Mouse (Mus musculus) thymus, adult 2 months (tissue): ENCODE measurements at regions not wholly inside any gene's neighbourhood (a gene's known extent, or its start where the extent isn't known, plus 50 kb on each side); places are given as distances from the start of the nearest gene placed in this dataset.

Experiments
- DNase-seq: peaks from one replicate; pipeline ENCODE4 v3.0.0; 2021
- H3K27ac ChIP-seq: fragments of 200-500 bp; 2 replicates; pipeline ENCODE4 v1.5.1; 2012; ENCODE audit warnings: low read length, control low read depth; ENCODE audit not compliant: control insufficient read depth, insufficient read depth
- H3K27me3 ChIP-seq: fragments of 200-500 bp; 2 replicates; pipeline ENCODE4 v1.6.1; 2012; ENCODE audit warnings: mild to moderate bottlenecking, low read length, moderate library complexity, mixed read lengths; ENCODE audit not compliant: control insufficient read depth, insufficient read depth
- H3K36me3 ChIP-seq: fragments of 200-500 bp; 2 replicates; pipeline ENCODE4 v1.6.1; 2012; ENCODE audit warnings: mild to moderate bottlenecking, low read length, moderate library complexity; ENCODE audit not compliant: control insufficient read depth, insufficient read depth
- H3K4me1 ChIP-seq: fragments of 200-500 bp; replicated peaks from 2 replicates; pipeline ENCODE4 v1.6.1; 2012; ENCODE audit warnings: low read length; ENCODE audit not compliant: control insufficient read depth, insufficient read depth
- H3K4me3 ChIP-seq: fragments of 200-500 bp; 2 replicates; pipeline ENCODE4 v1.5.1; 2012; ENCODE audit warnings: mild to moderate bottlenecking, low read length, control low read depth, moderate library complexity; ENCODE audit not compliant: control insufficient read depth, insufficient read depth
- CTCF ChIP-seq: fragments of 200-500 bp; IDR thresholded peaks from 2 replicates; pipeline ENCODE4 v1.5.1; 2012; ENCODE audit warnings: mild to moderate bottlenecking, control low read depth, low read length, moderate library complexity, borderline replicate concordance; ENCODE audit not compliant: control insufficient read depth, poor library complexity, insufficient read depth; ENCODE audit errors: extremely low read depth
- POLR2A ChIP-seq: fragments of 200-500 bp; IDR thresholded peaks from 2 replicates; pipeline ENCODE4 v1.6.1; 2012; ENCODE audit warnings: mild to moderate bottlenecking, low read length, control low read depth, moderate library complexity; ENCODE audit not compliant: control insufficient read depth, poor library complexity, insufficient read depth; ENCODE audit errors: extremely low read depth
- WGBS: fragments of 180-500 bp; shearing (Covaris S2); methylation state at CpG from one replicate; pipeline ENCODE4 v1.1.7; 2018; 5-methylcytosine and 5-hydroxymethylcytosine counted together

DNA sequence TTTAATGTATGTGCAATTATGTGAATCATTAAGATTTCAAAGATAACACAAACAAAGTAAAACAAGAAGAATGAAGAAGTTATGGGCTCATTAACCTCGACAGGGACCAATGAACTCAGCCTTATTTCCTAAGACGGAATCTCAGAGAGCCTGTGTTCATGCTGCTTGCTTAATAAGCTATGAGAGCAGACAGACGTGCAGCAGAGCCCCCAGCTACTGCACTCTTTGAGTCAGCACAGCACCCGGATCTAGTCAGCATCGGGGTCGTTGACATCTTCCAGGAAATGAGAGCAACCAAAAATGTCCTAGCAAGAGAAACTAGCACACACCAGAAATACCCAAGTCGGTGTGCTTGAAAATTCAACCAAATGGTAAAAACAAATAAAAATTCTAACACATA, 582.1 kb downstream of the Rps29 start:
- WGBS = 81% methylated on average over 7 of the region's 7 CpGs
- no peak overlapping the region for H3K4me3 ChIP-seq
- no peak overlapping the region for H3K27ac ChIP-seq
- H3K27me3 ChIP-seq = no peaks in the 10 kb centered on the region
- DNase-seq = no peak
- H3K4me1 ChIP-seq = no peaks in the 10 kb centered on the region
- no peak for TF ChIP-seq POLR2A
- TF ChIP-seq CTCF = no peak
- H3K36me3 ChIP-seq = no peaks in the 10 kb centered on the region

DNA sequence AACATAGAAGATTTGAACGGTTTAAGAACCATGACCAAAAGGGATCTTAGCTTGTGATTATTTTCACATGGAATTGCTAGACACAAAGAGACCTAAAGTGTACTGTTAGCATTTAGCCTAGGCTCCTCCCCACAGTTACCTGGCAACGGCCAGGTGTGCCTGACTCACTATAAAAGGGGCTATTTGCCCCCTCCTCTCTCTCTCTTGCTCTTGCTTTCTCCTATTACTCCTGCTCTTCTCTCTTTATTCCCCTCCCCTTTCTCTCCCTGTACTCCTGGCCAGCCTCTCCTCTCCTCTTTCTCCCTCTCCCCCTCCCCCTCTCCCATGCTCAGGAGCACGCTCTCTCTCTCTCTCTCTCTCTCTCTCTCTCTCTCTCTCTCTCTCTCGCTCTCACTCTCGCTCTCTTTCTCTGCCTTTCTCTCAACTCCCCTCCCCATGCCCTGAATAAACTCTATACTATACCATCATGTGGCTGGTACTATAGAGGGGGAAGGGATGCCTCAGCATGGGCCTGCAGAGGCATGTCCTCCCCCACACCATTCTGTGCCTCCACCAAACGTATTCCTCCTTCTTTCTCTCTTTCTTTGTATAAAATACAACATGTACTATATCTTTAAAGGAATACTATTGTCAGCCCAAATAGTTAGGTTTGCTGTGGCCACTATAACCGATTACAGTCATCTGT, 603.9 kb downstream of the Rps29 start:
- no peak overlapping the region for H3K27ac ChIP-seq
- H3K4me3 ChIP-seq = no peak overlapping the region
- no peak for TF ChIP-seq POLR2A
- TF ChIP-seq CTCF = no peak
- H3K36me3 ChIP-seq = no peaks in the 10 kb centered on the region
- H3K27me3 ChIP-seq = no peaks in the 10 kb centered on the region
- WGBS = 75% methylated on average over 7 of the region's 7 CpGs
- no peaks in the 10 kb centered on the region for H3K4me1 ChIP-seq
- DNase-seq = no peak

DNA sequence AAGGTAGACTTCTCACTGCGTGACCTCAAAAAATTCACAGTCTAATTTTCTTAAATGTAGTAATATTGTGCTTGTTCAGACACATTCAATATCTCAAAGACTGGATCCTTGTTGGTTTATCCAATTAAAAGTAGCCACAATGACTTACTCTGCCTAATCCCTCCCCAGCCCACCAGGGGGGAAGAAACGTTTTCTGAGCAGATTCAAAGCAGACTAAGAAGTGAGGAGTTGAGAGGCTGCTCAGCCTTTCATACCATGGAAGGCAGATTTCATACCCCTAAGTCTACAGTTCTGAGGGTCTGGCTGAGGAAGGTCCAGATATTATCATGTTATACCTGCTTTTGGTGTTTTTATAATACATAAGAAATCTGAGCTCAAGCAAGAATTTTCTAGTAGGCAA, 604.7 kb downstream of the Rps29 start:
- Histone ChIP-seq H3K36me3 (no peaks in the 10 kb centered on the region), H3K27me3 (no peaks in the 10 kb centered on the region), H3K4me1 (no peaks in the 10 kb centered on the region), H3K4me3 (no peak overlapping the region), H3K27ac (no peak overlapping the region)
- TF ChIP-seq POLR2A (no peak), CTCF (no peak)
- no peak for DNase-seq
- 61% methylated on average over 2 of the region's 2 CpGs for WGBS

DNA sequence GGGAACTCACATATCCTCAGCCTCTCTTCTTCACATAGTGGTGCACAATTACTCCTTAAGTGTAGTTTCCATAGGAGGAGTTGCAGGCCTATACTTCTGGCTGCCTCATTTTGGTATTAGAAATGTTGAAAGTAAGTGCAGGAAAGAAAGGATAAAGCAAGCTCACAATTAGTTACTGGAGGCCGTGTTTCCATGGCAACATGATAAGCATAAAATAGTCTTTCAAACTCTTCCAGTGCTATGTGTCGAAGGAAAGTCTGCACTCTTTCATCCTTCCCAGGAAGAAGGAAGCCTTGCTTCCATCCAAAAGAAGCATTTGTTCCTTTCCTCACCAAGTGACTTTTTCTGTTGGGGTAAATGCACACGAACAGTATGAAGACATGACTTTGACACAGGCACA, 617.2 kb downstream of the Rps29 start:
- no peak overlapping the region for H3K4me3 ChIP-seq
- no peaks in the 10 kb centered on the region for H3K27me3 ChIP-seq
- H3K36me3 ChIP-seq = no peaks in the 10 kb centered on the region
- H3K4me1 ChIP-seq = no peaks in the 10 kb centered on the region
- DNase-seq = no peak
- WGBS = 84% methylated on average over 3 of the region's 3 CpGs
- H3K27ac ChIP-seq = no peak overlapping the region
- no peak for TF ChIP-seq POLR2A
- no peak for TF ChIP-seq CTCF

DNA sequence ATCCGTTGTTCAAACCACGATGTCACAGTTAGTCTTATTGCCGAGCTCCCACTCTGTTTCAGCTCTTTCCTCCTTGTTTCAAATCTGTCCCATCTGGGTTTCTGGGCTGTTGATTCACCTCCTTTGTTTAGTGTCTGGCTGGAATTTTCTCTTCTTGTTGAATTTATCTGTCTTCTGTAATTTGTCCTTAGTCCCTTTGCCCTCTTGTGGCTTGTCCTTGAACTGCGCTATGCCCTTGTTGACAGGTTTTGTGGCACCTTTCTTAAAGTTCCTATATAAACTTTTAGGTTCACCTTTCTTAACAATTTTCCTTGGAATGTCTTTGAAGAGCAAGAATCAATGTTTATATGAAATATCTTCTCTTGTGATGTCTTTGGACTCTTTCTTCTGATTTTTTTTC, 658.2 kb downstream of the Rps29 start:
- no peak overlapping the region for H3K27ac ChIP-seq
- TF ChIP-seq POLR2A (no peak), CTCF (no peak)
- H3K27me3 ChIP-seq = no peaks in the 10 kb centered on the region
- 58% methylated on average over 4 of the region's 4 CpGs for WGBS
- H3K36me3 ChIP-seq = no peaks in the 10 kb centered on the region
- no peak overlapping the region for H3K4me3 ChIP-seq
- no peaks in the 10 kb centered on the region for H3K4me1 ChIP-seq
- no peak for DNase-seq

DNA sequence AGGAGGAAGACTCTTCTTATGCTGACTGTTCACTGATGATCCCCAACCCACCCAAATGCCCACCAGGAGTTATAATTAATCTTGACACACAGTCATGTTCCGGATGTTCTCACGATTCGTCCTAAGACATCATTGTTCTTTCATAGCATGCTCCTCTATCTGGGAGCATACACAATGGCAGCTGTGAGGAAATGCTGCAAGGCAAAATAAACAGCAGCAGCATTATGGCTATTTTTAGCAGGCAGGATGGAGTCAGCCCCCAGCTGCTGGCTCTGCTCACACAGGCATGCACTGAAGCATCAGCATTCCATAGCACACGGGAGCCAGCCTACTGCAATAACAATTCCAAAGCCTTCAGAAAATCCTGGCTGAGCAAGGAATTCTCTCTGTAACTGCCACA, 696.0 kb downstream of the Rps29 start:
- Histone ChIP-seq H3K4me1 (no peaks in the 10 kb centered on the region), H3K27ac (no peak overlapping the region), H3K4me3 (no peak overlapping the region), H3K36me3 (no peaks in the 10 kb centered on the region), H3K27me3 (no peaks in the 10 kb centered on the region)
- DNase-seq = no peak
- no peak for TF ChIP-seq POLR2A
- TF ChIP-seq CTCF = no peak
- WGBS = 56% methylated on average over 4 of the region's 4 CpGs

DNA sequence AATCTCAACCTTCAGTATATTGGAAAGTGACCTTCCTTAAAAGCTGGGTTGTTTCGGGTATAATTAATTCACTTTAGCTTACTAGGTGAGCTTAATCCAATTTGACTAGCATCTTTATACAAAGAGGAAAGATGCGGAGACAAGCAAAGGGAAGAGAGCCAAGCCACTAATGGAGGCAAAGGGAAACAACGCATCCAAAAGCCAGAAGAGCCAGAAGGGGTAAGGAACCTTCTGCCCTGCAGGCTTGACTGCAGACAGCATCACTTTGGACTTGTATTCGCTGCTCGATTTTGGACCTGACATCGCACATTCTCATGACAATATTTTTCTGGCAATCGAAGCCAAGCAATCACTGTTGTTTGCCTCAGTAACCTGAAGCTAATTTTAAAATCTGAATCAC, 700.8 kb downstream of the Rps29 start:
- WGBS = 89% methylated on average over 7 of the region's 7 CpGs
- no peak overlapping the region for H3K27ac ChIP-seq
- no peaks in the 10 kb centered on the region for H3K27me3 ChIP-seq
- no peak overlapping the region for H3K4me3 ChIP-seq
- no peak for TF ChIP-seq CTCF
- TF ChIP-seq POLR2A = no peak
- no peak for DNase-seq
- H3K36me3 ChIP-seq = no peaks in the 10 kb centered on the region
- no peaks in the 10 kb centered on the region for H3K4me1 ChIP-seq
